ENCODE assay signal across 8 mouse cellular contexts in genomic region chr8:120543416-120544055, GRCm38 (mm10). TPM values are rescaled to one million over a fixed set of nuclear protein-coding genes. Genes with fewer than 3 reads are reported as not detected.
A peak's percentile ranks its signal among the peaks of the same experiment; 100 is the strongest.
DNase-seq lines count a peak whose midpoint lies in the region; ATAC-seq and TF ChIP-seq lines count a peak whose summit lies in the region.

No protein-coding gene starts in this region.

- 50% methylated on average over 8 of the region's 8 CpGs for WGBS in heart, embryonic 15.5 days
- 57% methylated on average over 8 of the region's 8 CpGs for WGBS in limb, embryonic 12.5 days
- 50% methylated on average over 8 of the region's 8 CpGs for WGBS in stomach, postnatal 0 days

- no peaks in the 10 kb centered on the region for H3K9me3 ChIP-seq in CH12.LX (replicated peaks; ENCODE audit: low read length)
- H3K9me3 ChIP-seq in heart, embryonic 15.5 days (replicated peaks): no peaks in the 10 kb centered on the region
- H3K9me3 ChIP-seq in limb, embryonic 12.5 days: no peaks in the 10 kb centered on the region
- no peaks in the 10 kb centered on the region for H3K9me3 ChIP-seq in stomach, postnatal 0 days (ENCODE audit: control insufficient read depth, low read length)

- H3K27ac ChIP-seq in CH12.LX (ENCODE audit: insufficient read depth, low read depth): 0 out of 2 replicates have a peak overlapping the region, but pooled peaks have one; percentile 12
- peak overlapping the region; percentile 87 for H3K27ac ChIP-seq in heart, embryonic 15.5 days
- 0 out of 2 replicates have a peak overlapping the region, but pooled peaks have one; percentile 50 for H3K27ac ChIP-seq in limb, embryonic 12.5 days
- H3K27ac ChIP-seq in stomach, postnatal 0 days (replicated peaks): 0 out of 2 replicates have a peak overlapping the region, but pooled peaks have one; percentile 30
- no peak overlapping the region for H3K27ac ChIP-seq in left cerebral cortex, adult 2 months

- H3K27me3 ChIP-seq in CH12.LX (replicated peaks): no peaks in the 10 kb centered on the region
- H3K27me3 ChIP-seq in heart, embryonic 15.5 days: no peaks in the 10 kb centered on the region
- H3K27me3 ChIP-seq in limb, embryonic 12.5 days: no peaks in the 10 kb centered on the region
- H3K27me3 ChIP-seq in stomach, postnatal 0 days (ENCODE audit: control insufficient read depth, insufficient read depth, low read length): no peaks in the 10 kb centered on the region

- TF ChIP-seq POLR2A in CH12.LX (IDR thresholded peaks at IDR 0.05; ENCODE audit: low read depth, low read length): no peak

- H3K79me2 ChIP-seq in CH12.LX (replicated peaks; ENCODE audit: control insufficient read depth, extremely low read depth, insufficient read depth, poor library complexity, severe bottlenecking): peaks cover 91% of the 10 kb centered on the region

- H3K4me1 ChIP-seq in CH12.LX (ENCODE audit: control insufficient read depth in 1 of 2, insufficient read depth in 2 of 2): peaks cover 53 to 91% of the 10 kb centered on the region in 2 experiments
- peaks cover 95% of the 10 kb centered on the region for H3K4me1 ChIP-seq in heart, embryonic 15.5 days (replicated peaks)
- H3K4me1 ChIP-seq in limb, embryonic 12.5 days (replicated peaks): peaks cover 90% of the 10 kb centered on the region
- peaks cover 15% of the 10 kb centered on the region; the same call in 1 of the 2 replicates for H3K4me1 ChIP-seq in stomach, postnatal 0 days (replicated peaks; ENCODE audit: control insufficient read depth, insufficient read depth)

- peak; percentile 69 for DNase-seq in cerebellum, adult 9-11 months
- no peak for DNase-seq in cerebellum, adult 8-10 months
- DNase-seq in CH12.LX (ENCODE audit: extremely low read depth): no peak
- DNase-seq in stomach, postnatal 0 days (ENCODE audit: low spot score): peak; percentile 66
- DNase-seq in urinary bladder, postnatal 14 days (ENCODE audit: low spot score): no peak
- no peak for DNase-seq in left cerebral cortex, adult 2 months (ENCODE audit: extremely low spot score in 1 of 2, low spot score in 2 of 2)

- H3K4me3 ChIP-seq in CH12.LX (replicated peaks in 1 of 3; ENCODE audit: low read depth in 2 of 3, low read length in 2 of 3, poor library complexity in 1 of 3): no peak overlapping the region
- H3K4me3 ChIP-seq in heart, embryonic 15.5 days: no peak overlapping the region
- no peak overlapping the region for H3K4me3 ChIP-seq in limb, embryonic 12.5 days (replicated peaks)
- H3K4me3 ChIP-seq in stomach, postnatal 0 days (ENCODE audit: low read depth, low read length): no peak overlapping the region
- H3K4me3 ChIP-seq in left cerebral cortex, adult 2 months: no peak overlapping the region

- intact Hi-C loops in left cerebral cortex, adult 2 months (cut with DNase I): no loop called here

- ATAC-seq in heart, embryonic 15.5 days (replicated peaks; ENCODE audit: insufficient number of reproducible peaks, insufficient read depth, low FRiP score, low read depth): 0 out of 2 replicates have a peak, but pooled peaks have one; percentile 28
- ATAC-seq in limb, embryonic 12.5 days (ENCODE audit: insufficient number of reproducible peaks, insufficient read depth, low FRiP score, low TSS enrichment, low read depth): no peak
- no peak for ATAC-seq in stomach, postnatal 0 days (ENCODE audit: low FRiP score, low TSS enrichment)

- TF ChIP-seq CTCF in CH12.LX (conservative IDR thresholded peaks at IDR 0.05 in 1 of 2, IDR thresholded peaks at IDR 0.05 in 1 of 2; ENCODE audit: low read depth in 2 of 2, low read length in 2 of 2): no peak
- TF ChIP-seq CTCF in stomach, postnatal 0 days (IDR thresholded peaks at IDR 0.05; ENCODE audit: low read depth): no peak
- no peak for TF ChIP-seq CTCF in left cerebral cortex, adult 2 months (IDR thresholded peaks at IDR 0.05)

- H3K36me3 ChIP-seq in CH12.LX (replicated peaks in 1 of 2; ENCODE audit: control insufficient read depth in 1 of 2, insufficient read depth in 1 of 2, low read length in 1 of 2): peaks cover 0 to 35% of the 10 kb centered on the region in 2 experiments
- no peaks in the 10 kb centered on the region for H3K36me3 ChIP-seq in heart, embryonic 15.5 days
- H3K36me3 ChIP-seq in limb, embryonic 12.5 days: no peaks in the 10 kb centered on the region
- no peaks in the 10 kb centered on the region for H3K36me3 ChIP-seq in stomach, postnatal 0 days (ENCODE audit: control insufficient read depth, insufficient read depth, low read length)

- peak; percentile 71 for TF ChIP-seq EP300 in CH12.LX (IDR thresholded peaks at IDR 0.05; ENCODE audit: low read length)
- no peak for TF ChIP-seq EP300 in stomach, postnatal 0 days (optimal IDR thresholded peaks at IDR 0.05)

- dilution Hi-C loops in CH12.LX (cut with MboI; ENCODE audit: extremely low pct_ligation_motif_present, extremely low pct_unique_long_range_greater_than_20kb, low sequenced_read_pairs): no loop called here

- TF ChIP-seq RAD21 in CH12.LX (IDR thresholded peaks at IDR 0.05; ENCODE audit: low read depth, low read length): no peak

- H3K9ac ChIP-seq in CH12.LX (ENCODE audit: insufficient read depth, low read depth): no peak overlapping the region
- H3K9ac ChIP-seq in heart, embryonic 15.5 days: no peak overlapping the region; the same call in 1 of the 2 replicates
- no peak overlapping the region for H3K9ac ChIP-seq in limb, embryonic 12.5 days (replicated peaks)
- no peak overlapping the region for H3K9ac ChIP-seq in stomach, postnatal 0 days (ENCODE audit: low read length)

- H3K4me2 ChIP-seq in CH12.LX (ENCODE audit: insufficient read depth, low read depth, poor library complexity, severe bottlenecking): peak overlapping the region; percentile 64; the same call in 1 of the 2 replicates
- H3K4me2 ChIP-seq in heart, embryonic 15.5 days: peak overlapping the region; percentile 37
- H3K4me2 ChIP-seq in limb, embryonic 12.5 days: peak overlapping the region; percentile 8; the same call in 1 of the 2 replicates
- no peak overlapping the region for H3K4me2 ChIP-seq in stomach, postnatal 0 days (replicated peaks; ENCODE audit: low read depth)

- in situ Hi-C loops in CH12.LX (cut with MboI; ENCODE audit: low pct_ligation_motif_present, low pct_unique_long_range_greater_than_20kb, low sequenced_read_pairs): no loop called here

TF ChIP-seq in CH12.LX, 34 proteins besides CTCF, POLR2A, EP300 and RAD21:
- TF ChIP-seq MEF2A (IDR thresholded peaks at IDR 0.05; ENCODE audit: borderline replicate concordance, low read depth, low read length): peak; percentile 34; the same call in 1 of the 2 replicates
- no peak for TF ChIP-seq ETS1 (conservative IDR thresholded peaks at IDR 0.05; ENCODE audit: low read depth, low read length)
- no peak for TF ChIP-seq JUN (IDR thresholded peaks at IDR 0.05; ENCODE audit: insufficient read depth, low read depth, low read length)
- TF ChIP-seq IRF4 (IDR thresholded peaks at IDR 0.05; ENCODE audit: low read depth, low read length): peak; percentile 31
- 0 out of 2 replicates have a peak, but pooled peaks have one; percentile 19 for TF ChIP-seq MAX (IDR thresholded peaks at IDR 0.05; ENCODE audit: low read length)
- 0 out of 2 replicates have a peak, but pooled peaks have one; percentile 11 for TF ChIP-seq BHLHE40 (IDR thresholded peaks at IDR 0.05; ENCODE audit: low read depth, low read length)
- no peak for TF ChIP-seq ZNF384 (IDR thresholded peaks at IDR 0.05; ENCODE audit: low read depth, low read length)
- TF ChIP-seq POLR2AphosphoS2 (IDR thresholded peaks at IDR 0.05; ENCODE audit: low read depth, low read length): no peak
- peak; percentile 97 for TF ChIP-seq TCF12 (IDR thresholded peaks at IDR 0.05; ENCODE audit: low read depth, low read length)

RNA-seq across cellular contexts. Expression of gene Gins2, which starts 45.6 kb away (rescaled TPM):
- total RNA-seq in CH12.LX (2012; rRNA removed): 61.2 and 68.4 TPM in 2 replicates
- 50.0 TPM in 2 replicates for total RNA-seq in CH12.LX (2014; rRNA removed)
- 127 and 129 TPM in 2 replicates for polyA plus RNA-seq in CH12.LX (2012; ENCODE audit: insufficient read length, low read depth)
- polyA plus RNA-seq in heart, embryonic 15.5 days (2015; fragmentation: Nextera tagmentation; extraction: Ambion mirVana): 43.9 and 56.2 TPM in 2 replicates
- 111 and 113 TPM in 2 replicates for polyA plus RNA-seq in limb, embryonic 12.5 days (2016; fragmentation: Nextera tagmentation; extraction: Ambion mirVana)
- 31.0 and 35.5 TPM in 2 replicates for polyA plus RNA-seq in stomach, postnatal 0 days (2015; fragmentation: Nextera tagmentation; extraction: Ambion mirVana)
- total RNA-seq in left cerebral cortex, adult 2 months (2021): 1 to 10 TPM; 1.0 to 2.9 TPM

Comparison
In these comparisons a context has a peak if more than half of its experiments do, and no peak if none do; other contexts are left out.
1. DNase-seq: peak in cerebellum, adult 9-11 months (single experiment) and stomach, postnatal 0 days (single experiment); none in cerebellum, adult 8-10 months (single experiment), CH12.LX (single experiment), urinary bladder, postnatal 14 days (single experiment) and left cerebral cortex, adult 2 months (0 of 2).